Mouse (Mus musculus): ENCODE results near the gene Phldb2. TPM values are rescaled to one million over a fixed set of nuclear protein-coding genes. Genes with fewer than 3 reads are reported as not detected.

Phldb2 gene
- polyA plus RNA-seq, 1 experiment = 33.0 TPM

- Histone ChIP-seq H3K36me3 (ENCODE audit: control insufficient read depth, insufficient read depth) (peaks cover 84% of the 10 kb centered on the region), H3K79me3 (ENCODE audit: low read depth) (no peaks in the 10 kb centered on the region), H3ac (ENCODE audit: control insufficient read depth, insufficient read length, low read depth) (no peak overlapping the region), H3K27me3 (ENCODE audit: control insufficient read depth, insufficient read depth, insufficient read length) (no peaks in the 10 kb centered on the region), H3K4me3 (ENCODE audit: insufficient read depth, poor library complexity, severe bottlenecking) (no peak overlapping the region), H3K79me2 (ENCODE audit: control insufficient read depth, insufficient read depth) (no peaks in the 10 kb centered on the region)
- TF ChIP-seq MYOG (IDR thresholded peaks at IDR 0.05; ENCODE audit: control insufficient read depth, extremely low read depth, insufficient read length) (no peak), MYOD1 (IDR thresholded peaks at IDR 0.05; ENCODE audit: control insufficient read depth, insufficient read length, low read depth) (no peak), CTCF (IDR thresholded peaks at IDR 0.05; ENCODE audit: control insufficient read depth, insufficient read depth, insufficient read length) (no peak), MAX (IDR thresholded peaks at IDR 0.05) (no peak), FOSL1 (IDR thresholded peaks at IDR 0.05; ENCODE audit: insufficient read depth, low read length, poor library complexity, severe bottlenecking) (no peak), CEBPB (IDR thresholded peaks at IDR 0.05; ENCODE audit: low read depth) (no peak), USF1 (IDR thresholded peaks at IDR 0.05; ENCODE audit: low read depth) (no peak)
These were observed 187.4 kb downstream of the Phldb2 start for GRCm38 (mm10) chr16:45765801-45766494.

GRCm38 (mm10) chr16:45765102-45765501 lies 188.3 kb downstream of the Phldb2 start:
- H3K79me3 ChIP-seq (ENCODE audit: low read depth) = no peaks in the 10 kb centered on the region
- H3K4me3 ChIP-seq (ENCODE audit: insufficient read depth, poor library complexity, severe bottlenecking) = no peak overlapping the region
- H3K79me2 ChIP-seq (ENCODE audit: control insufficient read depth, insufficient read depth) = no peaks in the 10 kb centered on the region
- H3K27me3 ChIP-seq (ENCODE audit: control insufficient read depth, insufficient read depth, insufficient read length) = no peaks in the 10 kb centered on the region
- TF ChIP-seq MYOD1 (IDR thresholded peaks at IDR 0.05; ENCODE audit: control insufficient read depth, insufficient read length, low read depth) (no peak), FOSL1 (IDR thresholded peaks at IDR 0.05; ENCODE audit: insufficient read depth, low read length, poor library complexity, severe bottlenecking) (no peak), MAX (IDR thresholded peaks at IDR 0.05) (no peak), USF1 (IDR thresholded peaks at IDR 0.05; ENCODE audit: low read depth) (no peak), CTCF (IDR thresholded peaks at IDR 0.05; ENCODE audit: control insufficient read depth, insufficient read depth, insufficient read length) (no peak), MYOG (IDR thresholded peaks at IDR 0.05; ENCODE audit: control insufficient read depth, extremely low read depth, insufficient read length) (no peak), CEBPB (IDR thresholded peaks at IDR 0.05; ENCODE audit: low read depth) (no peak)
- H3K36me3 ChIP-seq (ENCODE audit: control insufficient read depth, insufficient read depth) = peaks cover 84% of the 10 kb centered on the region
- no peak overlapping the region for H3ac ChIP-seq (ENCODE audit: control insufficient read depth, insufficient read length, low read depth)

- H3K4me3 ChIP-seq (ENCODE audit: insufficient read depth, poor library complexity, severe bottlenecking) = no peak overlapping the region
- H3K79me2 ChIP-seq (ENCODE audit: control insufficient read depth, insufficient read depth) = no peaks in the 10 kb centered on the region
- TF ChIP-seq MYOG (IDR thresholded peaks at IDR 0.05; ENCODE audit: control insufficient read depth, extremely low read depth, insufficient read length) (no peak), FOSL1 (IDR thresholded peaks at IDR 0.05; ENCODE audit: insufficient read depth, low read length, poor library complexity, severe bottlenecking) (no peak), CTCF (IDR thresholded peaks at IDR 0.05; ENCODE audit: control insufficient read depth, insufficient read depth, insufficient read length) (no peak), CEBPB (IDR thresholded peaks at IDR 0.05; ENCODE audit: low read depth) (no peak), USF1 (IDR thresholded peaks at IDR 0.05; ENCODE audit: low read depth) (no peak), MYOD1 (IDR thresholded peaks at IDR 0.05; ENCODE audit: control insufficient read depth, insufficient read length, low read depth) (no peak), MAX (IDR thresholded peaks at IDR 0.05) (no peak)
- H3K36me3 ChIP-seq (ENCODE audit: control insufficient read depth, insufficient read depth) = peaks cover 79% of the 10 kb centered on the region
- no peaks in the 10 kb centered on the region for H3K27me3 ChIP-seq (ENCODE audit: control insufficient read depth, insufficient read depth, insufficient read length)
- H3ac ChIP-seq (ENCODE audit: control insufficient read depth, insufficient read length, low read depth) = no peak overlapping the region
- no peaks in the 10 kb centered on the region for H3K79me3 ChIP-seq (ENCODE audit: low read depth)
These were observed 190.4 kb downstream of the Phldb2 start for GRCm38 (mm10) chr16:45762859-45763505.

GRCm38 (mm10) chr16:45761425-45761824 lies 192.0 kb downstream of the Phldb2 start:
- no peaks in the 10 kb centered on the region for H3K79me3 ChIP-seq (ENCODE audit: low read depth)
- H3K27me3 ChIP-seq (ENCODE audit: control insufficient read depth, insufficient read depth, insufficient read length) = no peaks in the 10 kb centered on the region
- no peaks in the 10 kb centered on the region for H3K79me2 ChIP-seq (ENCODE audit: control insufficient read depth, insufficient read depth)
- no peak overlapping the region for H3K4me3 ChIP-seq (ENCODE audit: insufficient read depth, poor library complexity, severe bottlenecking)
- H3ac ChIP-seq (ENCODE audit: control insufficient read depth, insufficient read length, low read depth) = no peak overlapping the region
- H3K36me3 ChIP-seq (ENCODE audit: control insufficient read depth, insufficient read depth) = peaks cover 81% of the 10 kb centered on the region
- TF ChIP-seq MAX (IDR thresholded peaks at IDR 0.05) (no peak), CTCF (IDR thresholded peaks at IDR 0.05; ENCODE audit: control insufficient read depth, insufficient read depth, insufficient read length) (peak; percentile 7)

- Histone ChIP-seq H3K79me3 (ENCODE audit: low read depth) (no peaks in the 10 kb centered on the region), H3K36me3 (ENCODE audit: control insufficient read depth, insufficient read depth) (peaks cover 60% of the 10 kb centered on the region), H3K27me3 (ENCODE audit: control insufficient read depth, insufficient read depth, insufficient read length) (no peaks in the 10 kb centered on the region), H3ac (ENCODE audit: control insufficient read depth, insufficient read length, low read depth) (no peak overlapping the region), H3K4me3 (ENCODE audit: insufficient read depth, poor library complexity, severe bottlenecking) (no peak overlapping the region), H3K79me2 (ENCODE audit: control insufficient read depth, insufficient read depth) (no peaks in the 10 kb centered on the region)
- TF ChIP-seq CTCF (IDR thresholded peaks at IDR 0.05; ENCODE audit: control insufficient read depth, insufficient read depth, insufficient read length) = no peak
These were observed 194.6 kb downstream of the Phldb2 start for GRCm38 (mm10) chr16:45758726-45759269.
